Mouse (Mus musculus): Measurements from ENCODE around the gene Plxnc1. TPM values are rescaled to one million over a fixed set of nuclear protein-coding genes. Genes with fewer than 3 reads are reported as not detected.

Plxnc1 gene
- total RNA-seq, 2 experiments from 2014 or later, result 58.4 to 67.3 TPM

GRCm38 (mm10) chr10:94895876-94896275 lies 48.8 kb downstream of the Plxnc1 start:
- intact Hi-C loops (cut with DNase I), result no loop called here

GRCm38 (mm10) chr10:94889735-94890134 lies 54.9 kb downstream of the Plxnc1 start:
- intact Hi-C loops (cut with DNase I), result no loop called here
- DNase-seq, result no peak

More at GRCm38 (mm10) chr10:94895876-94896275, 48.8 kb downstream of the Plxnc1 start:
- no peak for DNase-seq

GRCm38 (mm10) chr10:94883216-94883615 lies 61.4 kb downstream of the Plxnc1 start:
- no peak for DNase-seq
- intact Hi-C loops (cut with DNase I), result no loop called here

GRCm38 (mm10) chr10:94871506-94871905 lies 73.1 kb downstream of the Plxnc1 start:
- DNase-seq, result no peak
- intact Hi-C loops (cut with DNase I), result no loop called here

- intact Hi-C loops (cut with DNase I), result no loop called here
- no peak for DNase-seq
Measured at GRCm38 (mm10) chr10:94871102-94871501, 73.5 kb downstream of the Plxnc1 start.

- DNase-seq, result no peak
- intact Hi-C loops (cut with DNase I), result no loop called here
Measured at GRCm38 (mm10) chr10:94866995-94867856, 77.4 kb downstream of the Plxnc1 start.

- intact Hi-C loops (cut with DNase I), result no loop called here
- DNase-seq, result no peak
Measured at GRCm38 (mm10) chr10:94865206-94865605, 79.4 kb downstream of the Plxnc1 start.

- intact Hi-C loops (cut with DNase I), result no loop called here
- no peak for DNase-seq
Measured at GRCm38 (mm10) chr10:94864199-94864928, 80.3 kb downstream of the Plxnc1 start.

GRCm38 (mm10) chr10:94863251-94863650 lies 81.4 kb downstream of the Plxnc1 start:
- intact Hi-C loops (cut with DNase I), result no loop called here
- DNase-seq, result no peak

GRCm38 (mm10) chr10:94860870-94861269 lies 83.8 kb downstream of the Plxnc1 start:
- intact Hi-C loops (cut with DNase I), result no loop called here
- no peak for DNase-seq

GRCm38 (mm10) chr10:94858277-94859033 lies 86.2 kb downstream of the Plxnc1 start:
- no peak for DNase-seq
- intact Hi-C loops (cut with DNase I), result no loop called here

- no peak for DNase-seq
- intact Hi-C loops (cut with DNase I), result no loop called here
Measured at GRCm38 (mm10) chr10:94850565-94850964, 94.1 kb downstream of the Plxnc1 start.

- no peak for DNase-seq
- intact Hi-C loops (cut with DNase I), result no loop called here
Measured at GRCm38 (mm10) chr10:94849930-94850329, 94.7 kb downstream of the Plxnc1 start.

- no peak for DNase-seq
- intact Hi-C loops (cut with DNase I), result no loop called here
Measured at GRCm38 (mm10) chr10:94849360-94849759, 95.3 kb downstream of the Plxnc1 start.

- no peak for DNase-seq
- intact Hi-C loops (cut with DNase I), result no loop called here
Measured at GRCm38 (mm10) chr10:94848344-94848743, 96.3 kb downstream of the Plxnc1 start.

- no peak for DNase-seq
- intact Hi-C loops (cut with DNase I), result no loop called here
Measured at GRCm38 (mm10) chr10:94846501-94847105, 98.0 kb downstream of the Plxnc1 start.

- no peak for DNase-seq
- intact Hi-C loops (cut with DNase I), result no loop called here
Measured at GRCm38 (mm10) chr10:94844692-94845091, 99.9 kb downstream of the Plxnc1 start.

GRCm38 (mm10) chr10:94835874-94836273 lies 108.8 kb downstream of the Plxnc1 start:
- no peak for DNase-seq
- intact Hi-C loops (cut with DNase I), result loop anchor here (10.0 kb wide), 1 partner anchor 109 kb away; the partner anchor contains the start of gene Plxnc1

- peak; percentile 94 for DNase-seq
- intact Hi-C loops (cut with DNase I), result no loop called here
Measured at GRCm38 (mm10) chr10:94829407-94829806, 115.2 kb downstream of the Plxnc1 start.

- intact Hi-C loops (cut with DNase I), result no loop called here
- no peak for DNase-seq
Measured at GRCm38 (mm10) chr10:94828734-94829230, 115.9 kb downstream of the Plxnc1 start.
